Mouse (Mus musculus) G1E (cell line): ENCODE measurements at regions not wholly inside any gene's neighbourhood (a gene's known extent, or its start where the extent isn't known, plus 50 kb on each side); places are given as distances from the start of the nearest gene placed in this dataset.
"Not testable (repeated sequence)": the region's sequence is repeated elsewhere in the genome, so short reads cannot be mapped to it uniquely, and the experiment has no call there.

Experiments
- ATAC-seq: 2 replicates; pipeline ENCODE4 v1.8.0; 2016; ENCODE audit warnings: mild to moderate bottlenecking; ENCODE audit not compliant: insufficient number of reproducible peaks, poor library complexity, low FRiP score, severe bottlenecking; ENCODE audit errors: extremely low read depth
- DNase-seq: peaks from one replicate; pipeline ENCODE4 v3.0.0; 2012; ENCODE audit warnings: low spot score
- H3K27me3 ChIP-seq: 2 replicates; pipeline ENCODE4 v1.6.1; 2012; ENCODE audit warnings: mild to moderate bottlenecking, low read length, inconsistent platforms; ENCODE audit not compliant: insufficient read depth
- H3K36me3 ChIP-seq: replicated peaks from 2 replicates; pipeline ENCODE3; 2012; ENCODE audit warnings: mild to moderate bottlenecking, inconsistent platforms
- H3K4me1 ChIP-seq: 2 replicates; pipeline ENCODE4 v1.6.1; 2012; ENCODE audit warnings: low read depth, low read length, inconsistent platforms, mixed read lengths; ENCODE audit not compliant: insufficient read depth
- H3K4me3 ChIP-seq: 2 replicates; pipeline ENCODE4 v1.5.1; 2012; ENCODE audit warnings: low read depth, mild to moderate bottlenecking, inconsistent platforms, low read length, moderate library complexity, mixed read lengths
- H3K9me3 ChIP-seq: replicated peaks from 2 replicates; pipeline ENCODE4 v1.6.1; 2012; ENCODE audit warnings: inconsistent platforms
- CTCF ChIP-seq: IDR thresholded peaks from 2 replicates; pipeline ENCODE4 v1.5.1; 2012; ENCODE audit warnings: low read depth, low read length, inconsistent platforms, mixed read lengths
- GATA1 ChIP-seq: IDR thresholded peaks from 2 replicates; pipeline ENCODE4 v1.6.1; 2012; ENCODE audit warnings: borderline replicate concordance, low read length, inconsistent platforms, mixed read lengths
- GATA2 ChIP-seq: IDR thresholded peaks from 2 replicates; pipeline ENCODE4 v1.6.1; 2012; ENCODE audit warnings: low read depth, low read length, inconsistent platforms, borderline replicate concordance
- POLR2AphosphoS5 ChIP-seq: IDR thresholded peaks from 2 replicates; pipeline ENCODE4 v1.6.1; 2012; ENCODE audit warnings: low read depth, low read length, inconsistent platforms; ENCODE audit not compliant: insufficient replicate concordance
- TAL1 ChIP-seq: conservative IDR thresholded peaks from 2 replicates; pipeline ENCODE4 v1.6.1; 2012; ENCODE audit warnings: low read depth, low read length, inconsistent platforms, mixed read lengths

GRCm38 (mm10) chr6:3201507-3201906, 197.9 kb downstream of the Samd9l start:
- not testable (repeated sequence) for DNase-seq, H3K4me1 ChIP-seq, H3K4me3 ChIP-seq, H3K36me3 ChIP-seq, H3K27me3 ChIP-seq, ATAC-seq, H3K9me3 ChIP-seq

DNA sequence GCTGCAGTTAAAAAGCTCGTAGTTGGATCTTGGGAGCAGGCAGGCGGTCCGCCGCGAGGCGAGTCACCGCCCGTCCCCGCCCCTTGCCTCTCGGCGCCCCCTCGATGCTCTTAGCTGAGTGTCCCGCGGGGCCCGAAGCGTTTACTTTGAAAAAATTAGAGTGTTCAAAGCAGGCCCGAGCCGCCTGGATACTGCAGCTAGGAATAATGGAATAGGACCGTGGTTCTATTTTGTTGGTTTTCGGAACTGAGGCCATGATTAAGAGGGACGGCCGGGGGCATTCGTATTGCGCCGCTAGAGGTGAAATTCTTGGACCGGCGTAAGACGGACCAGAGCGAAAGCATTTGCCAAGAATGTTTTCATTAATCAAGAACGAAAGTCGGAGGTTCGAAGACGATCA, 198.3 kb downstream of the Samd9l start:
- Histone ChIP-seq H3K9me3 (peaks cover 2% of the 10 kb centered on the region; the same call in 1 of the 2 replicates), H3K27me3 (no peaks in the 10 kb centered on the region), H3K36me3 (no peaks in the 10 kb centered on the region), H3K4me1 (no peaks in the 10 kb centered on the region), H3K4me3 (no peak overlapping the region)
- DNase-seq = no peak
- ATAC-seq = no peak
- TF ChIP-seq POLR2AphosphoS5 (no peak), TAL1 (no peak), GATA2 (no peak), CTCF (no peak), GATA1 (no peak)

GRCm38 (mm10) chr6:3200586-3200985, 198.8 kb downstream of the Samd9l start:
- ATAC-seq, H3K9me3 ChIP-seq, H3K4me1 ChIP-seq, DNase-seq, H3K27me3 ChIP-seq, H3K4me3 ChIP-seq, H3K36me3 ChIP-seq: not testable (repeated sequence)

DNA sequence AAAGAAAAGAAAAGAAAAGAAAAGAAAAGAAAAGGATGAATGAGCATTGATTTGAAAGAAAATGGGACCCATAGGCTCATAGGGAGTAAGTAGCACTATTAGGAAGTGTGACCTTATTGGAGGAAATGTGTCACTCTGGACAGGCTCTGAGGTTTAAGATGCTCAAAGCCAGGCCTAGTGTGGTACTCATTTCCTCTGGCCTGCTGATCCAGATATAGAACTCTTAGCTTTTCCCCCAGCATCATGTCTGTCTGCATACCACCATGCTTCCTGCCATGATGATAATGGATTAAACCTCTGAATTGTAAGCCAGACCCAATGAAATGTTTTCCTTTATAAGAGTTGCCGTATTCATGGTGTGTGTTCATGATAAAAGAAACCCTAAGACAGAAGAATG, 206.9 kb downstream of the Samd9l start:
- not testable (repeated sequence) for H3K9me3 ChIP-seq, ATAC-seq

DNA sequence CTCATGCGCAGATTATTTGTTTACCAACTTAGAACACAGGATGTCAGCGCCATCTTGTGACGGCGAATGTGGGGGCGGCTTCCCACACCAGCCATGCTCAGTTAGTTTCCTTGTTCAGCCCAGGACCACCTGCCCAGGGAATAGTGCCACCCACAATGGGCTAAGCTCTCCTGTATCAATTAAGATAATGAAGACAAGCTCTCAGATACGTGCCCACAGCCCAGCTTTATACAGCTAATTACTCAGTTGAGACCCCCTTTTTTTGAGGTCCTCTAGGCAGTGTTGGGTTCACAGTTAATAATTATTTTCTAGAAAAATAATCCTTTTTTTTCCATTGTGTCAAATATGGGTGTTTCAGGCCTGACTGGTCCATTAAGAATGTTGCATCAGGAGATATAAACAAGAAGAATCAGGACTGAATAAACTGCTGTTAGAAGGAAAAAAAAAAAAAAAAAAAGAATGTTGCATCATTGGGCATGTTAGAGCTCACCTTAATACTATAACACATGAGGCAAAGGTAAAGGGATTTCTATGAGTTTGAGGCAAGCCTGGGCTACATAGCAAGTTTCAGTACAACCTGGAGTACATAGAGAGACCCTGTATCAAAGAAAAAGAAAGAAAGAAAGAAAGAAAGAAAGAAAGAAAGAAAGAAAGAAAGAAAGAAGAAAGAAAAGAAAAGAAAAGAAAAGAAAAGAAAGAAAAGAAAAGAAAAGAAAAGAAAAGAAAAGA, 207.5 kb downstream of the Samd9l start:
- not testable (repeated sequence) for H3K4me1 ChIP-seq, DNase-seq, H3K9me3 ChIP-seq, H3K27me3 ChIP-seq, ATAC-seq, H3K36me3 ChIP-seq, H3K4me3 ChIP-seq

More for the DNA sequence above, 206.9 kb downstream of the Samd9l start:
- DNase-seq, H3K4me3 ChIP-seq, H3K4me1 ChIP-seq, H3K27me3 ChIP-seq, H3K36me3 ChIP-seq: not testable (repeated sequence)

- peaks cover 9% of the 10 kb centered on the region for H3K9me3 ChIP-seq
- H3K4me3 ChIP-seq = no peak overlapping the region
- no peak; the same call in 1 of the 2 replicates for TF ChIP-seq CTCF
- TF ChIP-seq GATA2 = no peak
- no peak for TF ChIP-seq GATA1
- TF ChIP-seq POLR2AphosphoS5 = no peak
- no peak for TF ChIP-seq TAL1
- no peaks in the 10 kb centered on the region; the same call in 1 of the 2 replicates for H3K27me3 ChIP-seq
- no peaks in the 10 kb centered on the region for H3K4me1 ChIP-seq
- peak; percentile 10 for DNase-seq
- ATAC-seq = peak; percentile 23; the same call in 1 of the 2 replicates
- H3K36me3 ChIP-seq = no peaks in the 10 kb centered on the region
These were observed 215.6 kb downstream of the Samd9l start for GRCm38 (mm10) chr6:3183819-3184199.

DNA sequence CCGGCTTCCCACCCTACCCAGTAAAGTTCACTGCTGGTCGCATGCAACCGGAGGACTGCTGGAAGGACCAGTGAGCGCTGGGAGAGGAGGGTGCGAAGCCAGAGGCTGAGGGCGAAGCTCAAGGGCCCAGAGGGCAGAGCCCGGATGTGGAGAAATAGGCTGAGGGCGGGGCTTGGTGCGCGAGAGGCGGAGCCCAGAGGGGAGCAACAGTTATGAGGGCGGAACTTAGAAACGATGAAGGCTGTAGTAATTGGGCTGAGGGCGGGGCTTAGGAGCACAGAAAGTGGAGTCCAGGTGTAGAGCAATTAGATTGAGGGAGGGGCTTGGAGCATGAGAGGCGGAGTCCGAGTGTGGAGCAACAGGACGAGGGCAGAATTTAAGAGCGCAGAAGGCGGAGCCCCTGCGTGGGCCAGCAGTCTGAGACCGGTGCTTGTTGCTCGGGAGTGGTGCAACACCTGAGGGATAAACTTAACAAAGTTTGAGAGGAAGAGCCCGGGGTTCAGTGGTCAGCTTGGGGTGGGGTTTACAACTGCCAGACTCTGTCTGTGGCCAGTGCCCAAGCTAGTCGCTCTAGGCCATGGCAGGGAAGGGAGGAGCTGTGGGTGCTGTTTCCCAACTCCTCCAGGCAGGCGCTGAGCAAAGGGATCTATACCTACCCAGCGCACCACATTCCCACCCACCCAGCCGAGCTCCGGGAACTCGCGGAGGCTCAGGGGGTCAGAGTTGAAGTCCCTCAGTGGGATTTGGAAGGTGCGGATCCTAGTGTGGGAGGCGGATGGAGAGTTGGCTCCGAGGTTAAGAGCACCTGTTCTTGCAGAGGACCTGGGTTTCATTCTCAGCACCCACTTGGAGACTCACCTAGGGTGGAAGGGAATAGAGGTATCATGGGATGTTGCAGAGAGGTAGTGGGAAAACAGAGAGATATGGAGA, 216.2 kb downstream of the Samd9l start:
- Histone ChIP-seq H3K4me3 (no peak overlapping the region), H3K27me3 (no peaks in the 10 kb centered on the region; the same call in 1 of the 2 replicates), H3K9me3 (peaks cover 9% of the 10 kb centered on the region), H3K4me1 (no peaks in the 10 kb centered on the region), H3K36me3 (no peaks in the 10 kb centered on the region)
- DNase-seq (no peak), ATAC-seq (no peak)
- no peak for TF ChIP-seq POLR2AphosphoS5
- no peak for TF ChIP-seq TAL1
- no peak for TF ChIP-seq GATA1
- TF ChIP-seq GATA2 = no peak
- TF ChIP-seq CTCF = no peak; the same call in 1 of the 2 replicates

DNA sequence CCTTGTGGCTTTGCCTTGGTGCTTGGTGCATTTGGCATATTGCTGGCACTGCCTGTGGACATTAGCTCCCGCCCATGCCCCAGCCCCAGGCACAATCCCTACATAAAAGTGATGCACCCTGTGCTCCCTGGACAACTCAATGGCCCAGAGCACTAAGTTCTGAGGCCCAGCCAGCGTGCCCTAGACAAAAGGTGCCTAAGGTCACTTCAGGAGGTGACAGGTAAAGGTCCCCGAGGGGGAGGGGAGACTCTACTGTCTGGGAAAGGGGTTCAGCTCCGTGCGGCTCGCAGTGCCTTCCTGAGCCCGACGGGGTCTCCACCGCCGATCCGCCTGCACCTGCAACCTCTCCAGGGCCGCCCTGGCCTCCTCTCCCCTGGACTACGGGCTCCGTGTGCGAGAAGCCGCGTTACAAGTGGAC, 216.9 kb downstream of the Samd9l start:
- not testable (repeated sequence) for H3K27me3 ChIP-seq, H3K4me1 ChIP-seq, H3K4me3 ChIP-seq, H3K36me3 ChIP-seq, ATAC-seq, DNase-seq, H3K9me3 ChIP-seq

DNA sequence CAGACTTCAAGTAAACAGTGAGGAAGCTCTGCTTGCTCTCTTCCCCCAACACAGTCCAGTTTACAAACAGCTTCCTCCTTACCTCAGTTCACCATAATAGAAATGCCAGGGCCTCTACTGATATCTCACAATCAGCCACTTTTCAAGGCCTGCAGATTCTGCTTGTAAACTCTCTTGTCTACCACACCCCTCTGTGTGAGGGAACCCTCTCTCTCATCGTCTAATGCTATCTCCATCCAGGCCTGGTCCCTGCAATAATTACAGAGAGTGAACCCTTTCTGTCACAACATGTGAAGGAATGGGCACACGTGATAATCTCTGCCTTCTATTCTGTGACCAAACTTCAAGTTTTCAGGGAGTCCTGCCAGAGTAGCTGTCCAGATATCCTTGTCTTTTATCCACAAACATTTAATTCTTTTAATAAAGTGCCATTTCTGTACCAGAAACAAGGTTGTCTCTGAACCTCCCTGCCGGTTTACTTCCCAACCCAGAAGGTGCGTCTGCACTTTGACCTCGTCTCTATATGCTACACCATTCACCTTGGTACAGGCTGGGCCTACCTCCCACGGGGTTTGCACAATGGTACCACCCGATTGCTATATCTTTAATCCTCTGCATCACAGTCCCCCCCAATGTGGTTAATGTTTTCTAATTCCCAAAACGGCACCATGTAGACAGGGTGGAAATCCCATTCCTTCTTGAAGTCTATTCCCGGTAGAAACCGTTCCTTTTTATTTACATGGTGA, 219.6 kb downstream of the Samd9l start:
- peak; percentile 66 for ATAC-seq
- H3K27me3 ChIP-seq, DNase-seq, H3K4me3 ChIP-seq, H3K36me3 ChIP-seq, H3K9me3 ChIP-seq, H3K4me1 ChIP-seq: not testable (repeated sequence)

DNA sequence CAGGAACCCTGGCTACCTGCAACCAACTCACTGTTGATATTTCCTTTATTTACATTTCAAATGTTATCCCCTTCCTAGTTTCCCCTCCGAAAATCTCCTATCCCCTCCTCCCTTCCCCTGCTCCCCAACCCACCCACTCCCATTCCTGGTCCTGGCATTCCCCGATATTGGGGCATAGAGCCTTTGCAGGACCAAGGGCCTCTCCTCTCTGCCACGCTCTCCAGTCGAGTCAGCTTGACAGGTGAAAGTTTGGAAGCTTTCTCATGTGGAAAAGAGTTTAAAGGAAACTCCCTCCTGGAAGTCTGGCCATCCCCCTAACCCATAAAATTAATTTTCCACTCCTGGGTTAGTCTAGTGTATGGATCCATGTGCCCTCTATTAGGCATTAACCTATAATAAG, 229.9 kb downstream of the Samd9l start:
- not testable (repeated sequence) for H3K4me3 ChIP-seq, H3K36me3 ChIP-seq, ATAC-seq, H3K27me3 ChIP-seq, DNase-seq, H3K9me3 ChIP-seq, H3K4me1 ChIP-seq
